Comparison of ENCODE assay signal across 36 mouse cellular contexts in genomic region chr16:38398266-38398665, GRCm38 (mm10). TPM values are rescaled to one million over a fixed set of nuclear protein-coding genes. Genes with fewer than 3 reads are reported as not detected.
A peak's percentile ranks its signal among the peaks of the same experiment; 100 is the strongest.
DNase-seq lines count a peak whose midpoint lies in the region; ATAC-seq and TF ChIP-seq lines count a peak whose summit lies in the region.
"Had no signal": no experiment of that assay in that cellular context is flagged by ENCODE, and none has a peak within 500 bp of the region (broad histone marks: within the 10 kb centered on the region; RNA-seq: fewer than 3 reads in every experiment).

No protein-coding gene starts in this region.

- no peak overlapping the region for H3K4me2 ChIP-seq in intestine, embryonic 15.5 days (replicated peaks)
- H3K4me2 ChIP-seq in intestine, postnatal 0 days (replicated peaks; ENCODE audit: low read depth): no peak overlapping the region
- no peak overlapping the region for H3K4me2 ChIP-seq in kidney, postnatal 0 days (ENCODE audit: low read length)
- H3K4me2 ChIP-seq: forebrain, embryonic 13.5 days; hindbrain, embryonic 12.5 days; limb, embryonic 12.5 days; midbrain, embryonic 12.5 days; neural tube, embryonic 12.5 days had no signal

- no peaks in the 10 kb centered on the region for H3K36me3 ChIP-seq in intestine, embryonic 15.5 days
- H3K36me3 ChIP-seq in intestine, postnatal 0 days (ENCODE audit: control insufficient read depth, insufficient read depth): no peaks in the 10 kb centered on the region
- H3K36me3 ChIP-seq in kidney, adult 2 months (ENCODE audit: control insufficient read depth, insufficient read depth, low read length): no peaks in the 10 kb centered on the region
- no peaks in the 10 kb centered on the region for H3K36me3 ChIP-seq in kidney, postnatal 0 days (ENCODE audit: insufficient read depth, low read length)
- H3K36me3 ChIP-seq: heart, embryonic 10.5 days; hindbrain, embryonic 12.5 days; limb, embryonic 12.5 days; midbrain, embryonic 12.5 days; neural tube, embryonic 12.5 days had no signal

- peaks cover 15% of the 10 kb centered on the region for H3K4me1 ChIP-seq in intestine, embryonic 15.5 days (replicated peaks)
- no peaks in the 10 kb centered on the region for H3K4me1 ChIP-seq in intestine, postnatal 0 days (replicated peaks; ENCODE audit: control insufficient read depth, insufficient read depth, low read length)
- peaks cover 11% of the 10 kb centered on the region; the same call in 1 of the 2 replicates for H3K4me1 ChIP-seq in kidney, adult 2 months (ENCODE audit: control insufficient read depth, insufficient read depth, low read length)
- H3K4me1 ChIP-seq in kidney, postnatal 0 days (replicated peaks; ENCODE audit: insufficient read depth, low read length): peaks cover 17% of the 10 kb centered on the region

- no peak overlapping the region for H3K27ac ChIP-seq in intestine, embryonic 15.5 days
- H3K27ac ChIP-seq in intestine, postnatal 0 days (ENCODE audit: low read depth, low read length): no peak overlapping the region
- H3K27ac ChIP-seq in kidney, adult 2 months (ENCODE audit: insufficient read depth, low read depth, low read length): no peak overlapping the region
- H3K27ac ChIP-seq in kidney, postnatal 0 days: no peak overlapping the region
- H3K27ac ChIP-seq: forebrain, embryonic 13.5 days; heart, embryonic 10.5 days; hindbrain, embryonic 12.5 days; left cerebral cortex, adult 2 months; limb, embryonic 12.5 days; midbrain, embryonic 12.5 days; neural tube, embryonic 12.5 days; stomach, postnatal 0 days had no signal

- peak; percentile 75 for ATAC-seq in intestine, embryonic 15.5 days
- ATAC-seq in intestine, postnatal 0 days: no peak
- peak; percentile 71; the same call in 1 of the 2 replicates for ATAC-seq in kidney, postnatal 0 days (replicated peaks; ENCODE audit: low FRiP score, low read depth)
- ATAC-seq: forebrain, embryonic 13.5 days had no signal

- no peak overlapping the region for H3K9ac ChIP-seq in intestine, embryonic 15.5 days
- H3K9ac ChIP-seq in intestine, postnatal 0 days (ENCODE audit: low read depth, low read length): no peak overlapping the region
- H3K9ac ChIP-seq in kidney, postnatal 0 days (ENCODE audit: low read depth, low read length): no peak overlapping the region
- H3K9ac ChIP-seq: forebrain, embryonic 13.5 days; hindbrain, embryonic 12.5 days; limb, embryonic 12.5 days; midbrain, embryonic 12.5 days; neural tube, embryonic 12.5 days had no signal

- peak; percentile 87 for DNase-seq in kidney, adult 2 months
- no peak for DNase-seq in kidney, postnatal 0 days (ENCODE audit: low spot score)
- peak; percentile 31 to 57 for DNase-seq in kidney, postnatal 4 days
- DNase-seq in layer of hippocampus, postnatal 36 days: no peak
- no peak for DNase-seq in layer of hippocampus, adult 8-10 months (ENCODE audit: low spot score in 2 of 2)
- DNase-seq in urinary bladder, postnatal 4 days (ENCODE audit: low spot score in 2 of 2): no peak
- DNase-seq: adrenal gland, postnatal 25 days; cerebellum, adult 11-12 months; cerebellum, postnatal 14 days; gastrocnemius, postnatal 14 days; heart, postnatal 36 days; lung, postnatal 4 days; right cerebral cortex, adult 18-20 months; spleen, adult 18-20 months; thymus, adult 18-20 months; thymus, postnatal 25 days had no signal

- TF ChIP-seq POLR2A in kidney, adult 2 months (IDR thresholded peaks at IDR 0.05; ENCODE audit: low read depth, low read length): no peak

- no peak overlapping the region for H3K4me3 ChIP-seq in intestine, embryonic 15.5 days (replicated peaks)
- no peak overlapping the region for H3K4me3 ChIP-seq in intestine, postnatal 0 days (ENCODE audit: low read depth, low read length)
- no peak overlapping the region for H3K4me3 ChIP-seq in kidney, adult 2 months (ENCODE audit: insufficient read depth, low read depth, low read length)
- H3K4me3 ChIP-seq in kidney, postnatal 0 days (replicated peaks; ENCODE audit: low read depth, low read length): no peak overlapping the region
- H3K4me3 ChIP-seq: forebrain, embryonic 13.5 days; heart, embryonic 10.5 days; hindbrain, embryonic 12.5 days; left cerebral cortex, adult 2 months; limb, embryonic 12.5 days; megakaryocyte, embryonic 14.5 days; midbrain, embryonic 12.5 days; myocyte; neural tube, embryonic 12.5 days had no signal

- 74% methylated on average over 6 of the region's 6 CpGs for WGBS in intestine, embryonic 15.5 days
- WGBS in intestine, postnatal 0 days: 62% methylated on average over 6 of the region's 6 CpGs
- WGBS in kidney, adult 2 months: 66% methylated on average over 6 of the region's 6 CpGs
- WGBS in kidney, postnatal 0 days: 84% methylated on average over 6 of the region's 6 CpGs

- TF ChIP-seq CTCF in intestine, postnatal 0 days (IDR thresholded peaks at IDR 0.05; ENCODE audit: low read depth): no peak
- TF ChIP-seq CTCF in kidney, adult 2 months (conservative IDR thresholded peaks at IDR 0.05; ENCODE audit: insufficient read depth, insufficient read length, low read depth, low read length): no peak
- no peak for TF ChIP-seq CTCF in kidney, postnatal 0 days (IDR thresholded peaks at IDR 0.05; ENCODE audit: low read depth)

- H3K27me3 ChIP-seq in intestine, embryonic 15.5 days (replicated peaks): no peaks in the 10 kb centered on the region
- no peaks in the 10 kb centered on the region; the same call in 1 of the 2 replicates for H3K27me3 ChIP-seq in intestine, postnatal 0 days (replicated peaks; ENCODE audit: control insufficient read depth, insufficient read depth, low read length)
- H3K27me3 ChIP-seq in kidney, adult 2 months (replicated peaks; ENCODE audit: control insufficient read depth, insufficient read depth, low read length): no peaks in the 10 kb centered on the region
- H3K27me3 ChIP-seq in kidney, postnatal 0 days (ENCODE audit: insufficient read depth, low read length): no peaks in the 10 kb centered on the region
- H3K27me3 ChIP-seq: forebrain, embryonic 13.5 days; hindbrain, embryonic 12.5 days; limb, embryonic 12.5 days; megakaryocyte, embryonic 14.5 days; midbrain, embryonic 12.5 days; neural tube, embryonic 12.5 days had no signal

- no peaks in the 10 kb centered on the region for H3K9me3 ChIP-seq in intestine, embryonic 15.5 days
- H3K9me3 ChIP-seq in intestine, postnatal 0 days (ENCODE audit: control insufficient read depth): no peaks in the 10 kb centered on the region
- no peaks in the 10 kb centered on the region for H3K9me3 ChIP-seq in kidney, postnatal 0 days (replicated peaks; ENCODE audit: low read length)
- H3K9me3 ChIP-seq: forebrain, embryonic 13.5 days; heart, embryonic 10.5 days; hindbrain, embryonic 12.5 days; limb, embryonic 12.5 days; megakaryocyte, embryonic 14.5 days; midbrain, embryonic 12.5 days; neural tube, embryonic 12.5 days had no signal

RNA-seq across cellular contexts. Expression of gene Pla1a, which starts 34.7 kb away (rescaled TPM):
- polyA plus RNA-seq in intestine, embryonic 15.5 days (2015; fragmentation: Nextera tagmentation; extraction: Ambion mirVana): 1.3 and 1.7 TPM in 2 replicates
- 1.6 and 1.8 TPM in 2 replicates for polyA plus RNA-seq in intestine, postnatal 0 days (2015; fragmentation: Nextera tagmentation; extraction: Ambion mirVana)
- polyA plus RNA-seq in kidney, adult 2 months (2012; rRNA removed): 26.8 and 27.4 TPM in 2 replicates
- polyA plus RNA-seq in kidney, postnatal 0 days (2015; fragmentation: Nextera tagmentation; extraction: Ambion mirVana): 36.5 and 36.8 TPM in 2 replicates
- under 1 TPM; 0.63 to 0.92 TPM for total RNA-seq in layer of hippocampus, postnatal 36 days (2021)
- 1 to 10 TPM in 2 of 4 experiments, under 1 TPM in 2; 0.72 to 1.8 (median 1.1) TPM for total RNA-seq in layer of hippocampus, adult 8-10 months (2022)
- total RNA-seq: granulocyte monocyte progenitor cell, adult 5-6 weeks; MEL had no signal
- polyA plus RNA-seq: embryonic facial prominence, embryonic 11.5 days had no signal

RNA-seq across cellular contexts. Expression of gene Popdc2, which starts 36.3 kb away (rescaled TPM):
- 14.8 and 15.4 TPM in 2 replicates for polyA plus RNA-seq in intestine, embryonic 15.5 days (2015; fragmentation: Nextera tagmentation; extraction: Ambion mirVana)
- 16.6 and 16.9 TPM in 2 replicates for polyA plus RNA-seq in intestine, postnatal 0 days (2015; fragmentation: Nextera tagmentation; extraction: Ambion mirVana)
- polyA plus RNA-seq in kidney, adult 2 months (2012; rRNA removed): 1.5 TPM in 2 replicates
- 0.46 and 0.55 TPM in 2 replicates for polyA plus RNA-seq in kidney, postnatal 0 days (2015; fragmentation: Nextera tagmentation; extraction: Ambion mirVana)
- total RNA-seq in layer of hippocampus, postnatal 36 days (2021): under 1 TPM; 0.50 to 0.63 TPM
- 1 to 10 TPM in 1 of 4 experiments, under 1 TPM in 3; 0.31 to 1.3 (median 0.49) TPM for total RNA-seq in layer of hippocampus, adult 8-10 months (2022)
- total RNA-seq: granulocyte monocyte progenitor cell, adult 5-6 weeks had no signal

RNA-seq across cellular contexts. Expression of gene Gm21987, which starts 51.4 kb away (rescaled TPM):
- 0.53 TPM in 1 of 2 replicates, not detected in the other for polyA plus RNA-seq in intestine, embryonic 15.5 days (2015; fragmentation: Nextera tagmentation; extraction: Ambion mirVana)
- 0.38 TPM in 1 of 2 replicates, not detected in the other for polyA plus RNA-seq in intestine, postnatal 0 days (2015; fragmentation: Nextera tagmentation; extraction: Ambion mirVana)
- polyA plus RNA-seq in kidney, adult 2 months (2012; rRNA removed): not detected in 2 replicates
- not detected in 2 replicates for polyA plus RNA-seq in kidney, postnatal 0 days (2015; fragmentation: Nextera tagmentation; extraction: Ambion mirVana)
- total RNA-seq in layer of hippocampus, postnatal 36 days (2021): not detected
- total RNA-seq in layer of hippocampus, adult 8-10 months (2022): 1 to 10 TPM in 2 of 4 experiments, not detected in 2; 1.1 to 4.7 TPM
- total RNA-seq: adrenal gland, postnatal 25 days; gastrocnemius, postnatal 14 days; granulocyte monocyte progenitor cell, adult 5-6 weeks; heart, postnatal 36 days; layer of hippocampus, postnatal 10 days; left cerebral cortex, adult 2 months; liver, adult 2 months; MEL; midbrain, postnatal 0 days had no signal
- polyA plus RNA-seq: cortical plate, adult 2 months; forebrain, embryonic 13.5 days; hindbrain, embryonic 12.5 days; limb, embryonic 12.5 days; liver, adult 2 months; liver, embryonic 16.5 days; midbrain, embryonic 12.5 days; midbrain, postnatal 0 days; neural tube, embryonic 12.5 days; stomach, postnatal 0 days had no signal

RNA-seq across cellular contexts. Expression of gene Cox17, which starts 51.5 kb away (rescaled TPM):
- polyA plus RNA-seq in intestine, embryonic 15.5 days (2015; fragmentation: Nextera tagmentation; extraction: Ambion mirVana): 233 TPM in 2 replicates
- 557 and 587 TPM in 2 replicates for polyA plus RNA-seq in intestine, postnatal 0 days (2015; fragmentation: Nextera tagmentation; extraction: Ambion mirVana)
- polyA plus RNA-seq in kidney, adult 2 months (2012; rRNA removed): 126 and 170 TPM in 2 replicates
- 283 and 305 TPM in 2 replicates for polyA plus RNA-seq in kidney, postnatal 0 days (2015; fragmentation: Nextera tagmentation; extraction: Ambion mirVana)
- total RNA-seq in layer of hippocampus, postnatal 36 days (2021): 100 to 1,000 TPM; 120 to 146 TPM
- 100 to 1,000 TPM in 2 of 4 experiments, 10 to 100 TPM in 2; 88.2 to 142 (median 116) TPM for total RNA-seq in layer of hippocampus, adult 8-10 months (2022)

RNA-seq across cellular contexts. Expression of gene Adprh, which starts 54.2 kb away (rescaled TPM):
- polyA plus RNA-seq in intestine, embryonic 15.5 days (2015; fragmentation: Nextera tagmentation; extraction: Ambion mirVana): 83.4 and 84.7 TPM in 2 replicates
- polyA plus RNA-seq in intestine, postnatal 0 days (2015; fragmentation: Nextera tagmentation; extraction: Ambion mirVana): 55.3 and 58.8 TPM in 2 replicates
- polyA plus RNA-seq in kidney, adult 2 months (2012; rRNA removed): 20.4 and 20.9 TPM in 2 replicates
- 74.6 and 77.5 TPM in 2 replicates for polyA plus RNA-seq in kidney, postnatal 0 days (2015; fragmentation: Nextera tagmentation; extraction: Ambion mirVana)
- total RNA-seq in layer of hippocampus, postnatal 36 days (2021): 10 to 100 TPM; 53.0 to 57.7 TPM
- total RNA-seq in layer of hippocampus, adult 8-10 months (2022): 10 to 100 TPM; 53.7 to 56.9 (median 55.4) TPM

Comparison
In these comparisons a context has a peak if more than half of its experiments do, and no peak if none do; other contexts are left out.
1. DNase-seq: peak in kidney, adult 2 months (single experiment) and kidney, postnatal 4 days (2 of 2); none in kidney, postnatal 0 days (single experiment), layer of hippocampus, postnatal 36 days (0 of 2), layer of hippocampus, adult 8-10 months (0 of 2) and urinary bladder, postnatal 4 days (0 of 2).